Mouse (Mus musculus): Measurements from ENCODE around the gene Gm3239.
"Not testable (repeated sequence)": the region's sequence is repeated elsewhere in the genome, so short reads cannot be mapped to it uniquely, and the experiment has no call there.

Gene Gm3239

GRCm38 (mm10) chr14:4663892-4664291 lies at the start of gene Gm3239:
Gene Gm3239 (plus strand): TSS chr14:4664192.
- in situ Hi-C loops (cut with MboI, MseI), result not testable (repeated sequence)

GRCm38 (mm10) chr14:4632052-4632451 lies 31.9 kb upstream of the Gm3239 start, which contains the start of gene Gm8159:
Gene Gm8159 (plus strand): TSS chr14:4632352.
- in situ Hi-C loops (cut with MboI, MseI), result loop anchor here (25.0 kb wide), 3 partner anchors 695 to 1980 kb away; partner anchors contain the start of genes Gm21103, Gm3029 and Gm3460

GRCm38 (mm10) chr14:4649309-4649708 lies 14.7 kb upstream of the Gm3239 start:
- in situ Hi-C loops (cut with MboI, MseI), result loop anchor here (25.0 kb wide), 3 partner anchors 712 to 1963 kb away; partner anchors contain the start of genes Gm21103, Gm3029 and Gm3460

GRCm38 (mm10) chr14:4650324-4650723 lies 13.7 kb upstream of the Gm3239 start:
- in situ Hi-C loops (cut with MboI, MseI), result not testable (repeated sequence)

GRCm38 (mm10) chr14:4708938-4709337 lies 44.9 kb downstream of the Gm3239 start, which contains the start of gene Gm7876:
Gene Gm7876 (plus strand): TSS chr14:4709238.
- in situ Hi-C loops (cut with MboI, MseI), result not testable (repeated sequence)
